Mouse (Mus musculus) olfactory bulb, adult 2 months (tissue): ENCODE results near the gene Lonrf2.

Source experiments
- CTCF ChIP-seq: fragments of 200-500 bp; IDR thresholded peaks from 2 replicates; pipeline ENCODE4 v1.5.1; 2012; ENCODE audit warnings: low read depth, mild to moderate bottlenecking, low read length, moderate library complexity; ENCODE audit not compliant: insufficient read depth
- POLR2A ChIP-seq: fragments of 200-500 bp; IDR thresholded peaks from 2 replicates; pipeline ENCODE4 v1.6.1; 2012; ENCODE audit warnings: mild to moderate bottlenecking, low read depth, low read length, moderate library complexity; ENCODE audit not compliant: insufficient read depth

GRCm38 (mm10) chr1:38817671-38818070, 18.8 kb downstream of the Lonrf2 start:
- TF ChIP-seq POLR2A (no peak), CTCF (no peak)
